Mouse (Mus musculus): ENCODE data around the gene Elovl1. TPM values are rescaled to one million over a fixed set of nuclear protein-coding genes. Genes with fewer than 3 reads are reported as not detected.

Elovl1 gene
- 79.1 and 85.4 TPM in 2 replicates for polyA plus RNA-seq (2012; rRNA removed)

- 1% methylated on average over 18 of the region's 31 CpGs for whole genome bisulfite sequencing
- Histone ChIP-seq H3K27ac (ENCODE audit: insufficient read depth, low read length) (peak within 1 kb of the TSS; percentile 32; the same call in 1 of the 2 replicates), H3K4me3 (replicated peaks; ENCODE audit: insufficient read depth, low read depth, low read length) (peak within 1 kb of the TSS; percentile 79), H3K27me3 (ENCODE audit: control insufficient read depth, insufficient read depth, low read length) (no peaks in the 10 kb centered on the region), H3K4me1 (ENCODE audit: control insufficient read depth, insufficient read depth, low read length) (peaks cover 10% of the 10 kb centered on the region)
- peak; percentile 73 to 81 for DNase-seq
- TF ChIP-seq CTCF (IDR thresholded peaks at IDR 0.05; ENCODE audit: borderline replicate concordance, insufficient read depth, low read depth, low read length) (peak; percentile 29), POLR2A (IDR thresholded peaks at IDR 0.05; ENCODE audit: borderline replicate concordance, insufficient read depth, low read length) (no peak)
These were observed at the start of gene Elovl1 for GRCm38 (mm10) chr4:118427768-118428451. Gene Elovl1 (plus strand): TSS chr4:118428093.

GRCm38 (mm10) chr4:118383271-118383670, 44.6 kb upstream of the Elovl1 start:
- 68% methylated on average over 7 of the region's 7 CpGs for WGBS

GRCm38 (mm10) chr4:118387316-118387715, 40.6 kb upstream of the Elovl1 start:
- 68% methylated on average over 8 of the region's 8 CpGs for WGBS
- DNase-seq = no peak
- Histone ChIP-seq H3K27me3 (ENCODE audit: control insufficient read depth, insufficient read depth, low read length) (no peaks in the 10 kb centered on the region), H3K4me3 (replicated peaks; ENCODE audit: insufficient read depth, low read depth, low read length) (no peak overlapping the region), H3K27ac (ENCODE audit: insufficient read depth, low read length) (no peak overlapping the region), H3K4me1 (ENCODE audit: control insufficient read depth, insufficient read depth, low read length) (no peaks in the 10 kb centered on the region)
- TF ChIP-seq POLR2A (IDR thresholded peaks at IDR 0.05; ENCODE audit: borderline replicate concordance, insufficient read depth, low read length) = no peak
- TF ChIP-seq CTCF (IDR thresholded peaks at IDR 0.05; ENCODE audit: borderline replicate concordance, insufficient read depth, low read depth, low read length) = no peak

More at GRCm38 (mm10) chr4:118383271-118383670, 44.6 kb upstream of the Elovl1 start:
- H3K4me1 ChIP-seq (ENCODE audit: control insufficient read depth, insufficient read depth, low read length) = no peaks in the 10 kb centered on the region
- no peak overlapping the region for H3K4me3 ChIP-seq (replicated peaks; ENCODE audit: insufficient read depth, low read depth, low read length)
- DNase-seq = no peak
- no peak for TF ChIP-seq CTCF (IDR thresholded peaks at IDR 0.05; ENCODE audit: borderline replicate concordance, insufficient read depth, low read depth, low read length)
- H3K27ac ChIP-seq (ENCODE audit: insufficient read depth, low read length) = no peak overlapping the region
- H3K27me3 ChIP-seq (ENCODE audit: control insufficient read depth, insufficient read depth, low read length) = no peaks in the 10 kb centered on the region

GRCm38 (mm10) chr4:118390146-118390545, 37.7 kb upstream of the Elovl1 start:
- no peaks in the 10 kb centered on the region for H3K4me1 ChIP-seq (ENCODE audit: control insufficient read depth, insufficient read depth, low read length)
- H3K4me3 ChIP-seq (replicated peaks; ENCODE audit: insufficient read depth, low read depth, low read length) = no peak overlapping the region
- no peak for DNase-seq
- no peaks in the 10 kb centered on the region for H3K27me3 ChIP-seq (ENCODE audit: control insufficient read depth, insufficient read depth, low read length)
- no peak overlapping the region for H3K27ac ChIP-seq (ENCODE audit: insufficient read depth, low read length)
- TF ChIP-seq CTCF (IDR thresholded peaks at IDR 0.05; ENCODE audit: borderline replicate concordance, insufficient read depth, low read depth, low read length) (no peak), POLR2A (IDR thresholded peaks at IDR 0.05; ENCODE audit: borderline replicate concordance, insufficient read depth, low read length) (no peak)
- WGBS = 89% methylated on average over 11 of the region's 11 CpGs

- 93% methylated on average over 6 of the region's 6 CpGs for WGBS
- DNase-seq = no peak
- no peak for TF ChIP-seq POLR2A (IDR thresholded peaks at IDR 0.05; ENCODE audit: borderline replicate concordance, insufficient read depth, low read length)
- no peak for TF ChIP-seq CTCF (IDR thresholded peaks at IDR 0.05; ENCODE audit: borderline replicate concordance, insufficient read depth, low read depth, low read length)
These were observed 33.4 kb upstream of the Elovl1 start for GRCm38 (mm10) chr4:118394505-118394904.

GRCm38 (mm10) chr4:118395289-118395688, 32.6 kb upstream of the Elovl1 start:
- WGBS = 68% methylated on average over 4 of the region's 4 CpGs
- H3K27me3 ChIP-seq (ENCODE audit: control insufficient read depth, insufficient read depth, low read length) = no peaks in the 10 kb centered on the region
- H3K4me1 ChIP-seq (ENCODE audit: control insufficient read depth, insufficient read depth, low read length) = no peaks in the 10 kb centered on the region
- no peak for TF ChIP-seq CTCF (IDR thresholded peaks at IDR 0.05; ENCODE audit: borderline replicate concordance, insufficient read depth, low read depth, low read length)
- no peak for TF ChIP-seq POLR2A (IDR thresholded peaks at IDR 0.05; ENCODE audit: borderline replicate concordance, insufficient read depth, low read length)
- H3K4me3 ChIP-seq (replicated peaks; ENCODE audit: insufficient read depth, low read depth, low read length) = no peak overlapping the region
- no peak overlapping the region for H3K27ac ChIP-seq (ENCODE audit: insufficient read depth, low read length)
- DNase-seq = no peak

More at GRCm38 (mm10) chr4:118394505-118394904, 33.4 kb upstream of the Elovl1 start:
- H3K27me3 ChIP-seq (ENCODE audit: control insufficient read depth, insufficient read depth, low read length) = no peaks in the 10 kb centered on the region
- no peaks in the 10 kb centered on the region for H3K4me1 ChIP-seq (ENCODE audit: control insufficient read depth, insufficient read depth, low read length)
- H3K4me3 ChIP-seq (replicated peaks; ENCODE audit: insufficient read depth, low read depth, low read length) = no peak overlapping the region
- no peak overlapping the region for H3K27ac ChIP-seq (ENCODE audit: insufficient read depth, low read length)

- no peaks in the 10 kb centered on the region for H3K27me3 ChIP-seq (ENCODE audit: control insufficient read depth, insufficient read depth, low read length)
- WGBS = 82% methylated on average over 3 of the region's 3 CpGs
- H3K27ac ChIP-seq (ENCODE audit: insufficient read depth, low read length) = no peak overlapping the region
- DNase-seq = no peak
- H3K4me1 ChIP-seq (ENCODE audit: control insufficient read depth, insufficient read depth, low read length) = no peaks in the 10 kb centered on the region
- TF ChIP-seq POLR2A (IDR thresholded peaks at IDR 0.05; ENCODE audit: borderline replicate concordance, insufficient read depth, low read length) (no peak), CTCF (IDR thresholded peaks at IDR 0.05; ENCODE audit: borderline replicate concordance, insufficient read depth, low read depth, low read length) (no peak)
- no peak overlapping the region for H3K4me3 ChIP-seq (replicated peaks; ENCODE audit: insufficient read depth, low read depth, low read length)
These were observed 31.5 kb upstream of the Elovl1 start for GRCm38 (mm10) chr4:118396433-118396832.

GRCm38 (mm10) chr4:118398400-118398799, 29.5 kb upstream of the Elovl1 start:
- WGBS = 96% methylated on average over 6 of the region's 6 CpGs
- TF ChIP-seq POLR2A (IDR thresholded peaks at IDR 0.05; ENCODE audit: borderline replicate concordance, insufficient read depth, low read length) (no peak), CTCF (IDR thresholded peaks at IDR 0.05; ENCODE audit: borderline replicate concordance, insufficient read depth, low read depth, low read length) (no peak)
- Histone ChIP-seq H3K4me1 (ENCODE audit: control insufficient read depth, insufficient read depth, low read length) (no peaks in the 10 kb centered on the region), H3K27me3 (ENCODE audit: control insufficient read depth, insufficient read depth, low read length) (no peaks in the 10 kb centered on the region), H3K27ac (ENCODE audit: insufficient read depth, low read length) (no peak overlapping the region), H3K4me3 (replicated peaks; ENCODE audit: insufficient read depth, low read depth, low read length) (no peak overlapping the region)
- no peak for DNase-seq

Data from cerebellum, adult 2 months (tissue).